Mouse (Mus musculus) CD4-positive, CD25-positive, alpha-beta regulatory T cell, adult 2 months (primary cell): ENCODE measurements around the gene Ascl5.

Experiments used
- DNase-seq: peaks from one replicate; pipeline ENCODE4 v3.0.0-alpha.2; 2012; ENCODE audit warnings: low read depth, low spot score

The Ascl5 gene

DNA sequence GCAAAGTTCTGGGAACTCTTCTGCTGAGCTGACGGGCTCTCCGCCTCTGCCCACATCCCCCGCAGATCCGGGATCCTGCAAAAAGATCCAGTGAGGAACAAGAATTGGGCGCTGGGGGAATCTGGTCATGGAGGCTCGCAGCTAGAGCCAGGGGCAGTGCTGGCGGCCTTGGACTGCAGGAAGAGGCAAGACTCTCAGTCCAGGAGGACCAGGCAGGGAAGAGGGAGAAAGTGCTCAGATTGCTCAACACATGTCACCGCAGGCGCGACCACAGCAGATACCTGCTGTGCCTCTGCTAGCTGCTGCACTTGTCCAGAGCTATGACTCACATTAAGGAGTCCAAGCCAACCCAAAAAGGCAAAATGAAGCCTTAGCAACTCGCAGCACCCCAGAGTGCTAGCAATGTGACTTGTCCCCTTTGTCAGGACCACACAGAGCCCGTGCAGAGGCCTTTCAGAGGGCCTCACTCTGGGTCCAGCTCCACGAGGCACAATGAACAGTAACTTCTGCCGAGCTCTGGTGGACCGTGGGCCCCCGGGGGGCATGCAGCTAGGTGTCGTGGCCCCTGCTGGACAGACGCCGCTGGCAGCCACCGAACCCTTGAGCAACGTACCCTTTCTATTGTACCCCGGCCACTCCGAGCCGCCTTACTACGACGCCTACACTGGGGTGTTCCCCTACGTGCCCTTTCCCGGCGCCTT, at the start of gene Ascl5:
Gene Ascl5, plus strand, starts transcription at position 493 of the 701 bp plus-strand sequence.
- DNase-seq, result no peak

DNA sequence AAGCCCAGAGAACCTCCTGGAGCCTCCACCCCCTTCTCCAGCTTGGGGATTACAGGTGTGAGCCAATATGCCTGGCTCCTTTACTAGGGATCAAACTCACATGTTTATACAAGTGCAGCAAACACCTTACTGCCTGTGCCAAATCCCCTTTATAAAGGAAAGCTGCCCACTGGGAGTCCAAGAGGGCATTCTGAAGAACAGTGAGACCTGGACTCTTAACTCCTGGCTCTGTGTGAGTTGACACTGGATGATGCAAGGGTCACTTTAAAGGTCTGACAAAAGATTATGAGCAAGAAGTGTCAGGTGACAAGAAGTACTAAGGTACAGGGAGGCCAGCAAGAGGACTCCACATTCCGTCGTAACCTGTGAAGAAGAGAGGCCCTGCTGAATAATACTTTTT, 49.2 kb upstream of the Ascl5 start:
- no peak for DNase-seq

DNA sequence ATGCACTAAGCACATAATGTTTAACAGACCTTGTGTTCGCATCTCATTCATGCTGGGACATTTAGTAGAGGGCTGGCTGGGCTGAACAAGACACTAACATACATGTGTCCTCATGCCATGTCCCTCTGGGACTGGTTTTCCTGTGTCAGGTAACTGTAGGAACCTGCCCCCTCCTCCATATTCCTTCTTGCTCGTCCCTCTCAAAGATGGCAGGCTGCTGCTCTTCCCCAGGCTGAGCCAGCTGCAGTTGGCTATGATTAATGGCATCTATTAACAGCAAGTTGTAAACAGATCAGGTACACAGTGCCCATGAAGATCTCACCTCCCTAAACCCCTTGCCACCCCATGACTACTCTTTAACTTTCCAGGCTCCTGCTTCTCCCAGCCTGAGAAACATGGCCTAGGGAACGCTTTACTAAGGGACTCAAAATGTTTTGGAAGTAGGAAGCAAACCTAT, 44.3 kb upstream of the Ascl5 start, which contains the start of gene Igfn1:
Gene Igfn1, minus strand, starts transcription at position 51 of the 457 bp plus-strand sequence.
- no peak for DNase-seq

DNA sequence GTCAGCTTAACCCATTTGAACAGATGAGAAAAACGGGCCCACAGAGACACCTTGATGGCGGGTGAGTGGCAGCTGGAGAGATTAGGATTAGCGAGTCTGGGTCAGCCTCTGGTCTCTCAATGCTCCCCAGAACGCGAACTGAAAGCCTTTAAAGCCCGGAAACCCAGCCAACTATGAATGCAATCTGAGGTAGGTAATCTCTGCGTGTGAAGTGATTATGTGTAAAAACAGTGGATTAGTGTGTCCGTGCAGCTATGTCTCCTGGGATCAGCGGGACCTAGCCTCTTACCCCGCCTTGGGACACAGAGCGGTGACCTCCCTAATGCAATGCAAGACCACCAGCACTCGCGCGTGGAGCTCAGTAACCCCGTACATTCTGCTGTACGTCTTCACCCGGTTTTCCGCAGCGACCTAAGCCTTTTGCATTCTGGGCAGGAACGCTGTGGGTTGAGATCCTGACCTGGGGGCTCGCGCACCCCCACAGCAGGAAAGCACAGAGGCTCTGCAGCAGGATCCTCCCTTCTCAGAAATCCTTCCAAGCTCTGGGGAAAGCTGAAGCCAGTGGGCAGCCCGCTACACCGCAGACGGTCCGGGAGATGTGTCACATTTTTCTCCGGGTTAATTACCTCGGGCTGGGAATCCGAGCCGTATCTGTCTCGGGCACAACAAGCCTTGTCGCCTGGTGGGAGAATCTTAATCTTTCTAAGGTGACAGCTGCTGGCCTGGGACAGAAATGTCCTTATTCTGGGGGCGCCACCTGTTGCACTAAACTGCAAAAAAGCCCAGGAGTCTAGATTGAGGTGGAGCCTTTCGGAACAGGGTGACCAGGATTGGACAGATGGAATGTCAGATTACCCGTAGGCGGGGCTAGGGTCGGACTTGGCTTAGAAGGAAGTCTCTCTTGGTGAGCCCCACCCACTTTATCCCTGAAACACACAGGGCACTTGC, 43.1 kb upstream of the Ascl5 start, which contains the start of gene Tmem9:
Gene Tmem9, plus strand, starts transcription at position 940 of the 948 bp plus-strand sequence.
- peak; percentile 36 for DNase-seq

DNA sequence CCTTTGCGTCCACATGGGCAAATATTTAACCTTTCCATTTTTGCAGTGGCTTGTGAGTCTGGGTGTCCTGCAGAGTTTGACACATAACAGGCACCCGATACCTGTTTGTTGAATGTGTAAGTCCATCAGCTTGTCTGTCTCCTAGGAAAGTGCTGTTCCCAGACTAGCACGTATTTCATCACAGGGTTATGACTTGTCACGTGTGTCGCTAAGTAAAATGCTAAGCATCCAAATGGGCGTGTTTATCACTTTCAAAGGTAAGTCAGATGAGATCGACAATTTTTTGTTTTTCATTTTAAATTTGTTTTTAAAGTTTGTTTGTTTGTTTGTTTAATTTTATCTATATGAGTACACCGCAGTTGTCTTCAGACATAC, 42.5 kb upstream of the Ascl5 start:
- DNase-seq, result no peak

DNA sequence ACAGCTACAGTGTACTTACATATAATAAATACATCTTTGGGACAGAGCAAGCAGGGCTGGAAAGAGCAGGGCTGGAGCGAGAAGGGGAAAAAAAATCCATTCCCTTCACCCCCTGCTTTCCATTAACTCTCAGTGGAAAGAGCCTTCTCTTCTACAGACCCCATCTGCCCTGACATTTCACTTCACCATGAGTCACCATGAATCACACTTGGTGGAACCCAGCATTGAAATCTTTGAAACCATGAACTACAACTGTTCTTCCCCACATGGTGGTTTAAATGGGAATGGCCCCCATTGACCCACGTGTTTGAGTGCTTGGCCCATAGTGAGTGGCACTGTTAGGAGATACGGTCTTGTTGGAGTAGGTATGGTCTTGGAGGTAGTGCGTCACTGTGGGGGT, 40.4 kb upstream of the Ascl5 start:
- no peak for DNase-seq

DNA sequence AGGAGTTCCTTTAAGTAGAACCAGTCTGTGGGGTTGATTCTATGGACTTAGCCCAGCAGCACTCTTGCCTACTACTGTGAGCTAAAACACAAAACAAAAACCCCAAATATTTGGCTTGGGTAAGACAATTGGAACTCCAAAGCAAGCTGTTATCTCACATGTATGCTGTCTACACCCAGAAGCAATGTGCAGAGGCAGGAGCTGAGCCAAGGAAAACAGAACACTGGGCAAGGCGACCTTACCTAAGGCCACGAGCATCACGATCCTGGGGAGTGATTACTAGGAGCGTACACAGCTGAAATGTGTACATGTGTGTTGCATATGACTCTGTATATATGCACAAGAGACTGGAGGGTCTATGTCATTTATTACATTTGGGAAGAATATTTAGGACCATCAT, 37.1 kb upstream of the Ascl5 start:
- DNase-seq, result no peak

DNA sequence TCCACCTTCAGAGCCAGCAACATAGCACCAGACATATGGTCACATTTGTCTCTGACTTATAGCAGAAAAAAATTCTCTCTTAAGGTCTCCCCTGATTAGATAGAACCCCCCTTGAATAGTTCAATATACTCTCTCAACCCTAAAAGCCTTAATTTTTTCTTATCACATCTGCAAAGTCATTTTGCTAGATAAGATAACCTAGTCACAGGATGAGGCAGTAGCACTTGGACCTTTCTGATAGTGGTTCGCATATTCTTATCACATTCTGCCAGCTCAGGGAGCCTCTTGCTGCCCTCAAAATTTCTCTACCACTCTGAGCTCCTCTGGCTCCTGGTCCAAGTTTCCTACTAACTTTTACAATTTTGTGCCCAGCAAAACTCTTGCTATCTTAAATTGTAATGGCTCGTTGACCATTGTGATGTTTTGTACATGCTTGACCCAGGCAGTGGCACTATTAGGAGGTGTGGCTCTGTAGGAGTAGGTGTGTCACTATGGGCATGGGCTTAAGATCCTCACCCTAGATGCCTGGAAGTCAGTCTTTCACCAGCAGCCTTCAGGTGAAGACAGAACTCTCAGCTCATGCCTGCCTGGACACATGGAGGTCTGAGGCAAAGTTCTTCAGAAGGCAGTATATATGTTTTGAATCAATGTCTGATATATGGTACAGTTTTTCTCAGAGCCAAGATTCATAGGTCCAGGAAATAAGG, 35.7 kb upstream of the Ascl5 start:
- no peak for DNase-seq

DNA sequence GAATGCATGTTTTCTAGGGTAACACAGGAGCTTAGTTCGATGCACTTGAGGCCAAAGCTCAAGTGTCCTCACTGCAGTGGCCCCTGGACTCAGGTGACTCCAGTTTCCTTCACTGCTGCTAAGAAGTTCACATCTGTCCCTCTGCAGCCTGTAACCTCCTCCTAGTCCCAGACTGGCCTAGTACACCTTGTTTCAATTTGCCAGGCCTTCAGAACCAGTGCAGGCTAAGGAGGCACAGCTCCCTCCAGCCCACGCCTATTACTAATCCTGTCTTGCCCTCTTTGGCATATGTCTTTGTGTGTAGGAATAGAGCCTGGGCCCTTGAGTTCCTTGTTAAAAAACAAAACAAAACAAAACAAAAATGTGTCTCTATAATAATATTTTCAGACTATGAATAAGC, 33.3 kb upstream of the Ascl5 start:
- peak; percentile 11 for DNase-seq

DNA sequence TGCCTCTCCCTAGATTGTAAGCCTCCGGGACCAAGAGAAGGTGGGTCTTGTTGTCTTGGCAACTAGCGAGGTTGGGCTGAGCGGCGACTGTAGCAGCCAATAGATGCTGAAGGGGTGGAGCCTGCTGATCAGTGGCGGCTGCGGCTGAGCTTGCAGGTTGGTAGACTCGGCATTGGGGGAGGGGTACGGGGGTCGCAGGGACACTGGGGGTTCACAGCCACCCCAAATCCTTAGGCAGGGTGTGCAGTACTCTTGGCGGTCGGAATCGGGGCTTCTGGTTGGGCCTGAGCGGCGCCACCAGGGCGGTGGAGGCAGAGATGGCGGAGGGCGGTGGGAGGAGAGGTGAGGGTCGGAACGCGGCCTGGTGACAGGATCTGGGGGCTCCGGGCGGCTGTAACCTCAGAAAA, 32.7 kb upstream of the Ascl5 start:
- peak; percentile 93 for DNase-seq

DNA sequence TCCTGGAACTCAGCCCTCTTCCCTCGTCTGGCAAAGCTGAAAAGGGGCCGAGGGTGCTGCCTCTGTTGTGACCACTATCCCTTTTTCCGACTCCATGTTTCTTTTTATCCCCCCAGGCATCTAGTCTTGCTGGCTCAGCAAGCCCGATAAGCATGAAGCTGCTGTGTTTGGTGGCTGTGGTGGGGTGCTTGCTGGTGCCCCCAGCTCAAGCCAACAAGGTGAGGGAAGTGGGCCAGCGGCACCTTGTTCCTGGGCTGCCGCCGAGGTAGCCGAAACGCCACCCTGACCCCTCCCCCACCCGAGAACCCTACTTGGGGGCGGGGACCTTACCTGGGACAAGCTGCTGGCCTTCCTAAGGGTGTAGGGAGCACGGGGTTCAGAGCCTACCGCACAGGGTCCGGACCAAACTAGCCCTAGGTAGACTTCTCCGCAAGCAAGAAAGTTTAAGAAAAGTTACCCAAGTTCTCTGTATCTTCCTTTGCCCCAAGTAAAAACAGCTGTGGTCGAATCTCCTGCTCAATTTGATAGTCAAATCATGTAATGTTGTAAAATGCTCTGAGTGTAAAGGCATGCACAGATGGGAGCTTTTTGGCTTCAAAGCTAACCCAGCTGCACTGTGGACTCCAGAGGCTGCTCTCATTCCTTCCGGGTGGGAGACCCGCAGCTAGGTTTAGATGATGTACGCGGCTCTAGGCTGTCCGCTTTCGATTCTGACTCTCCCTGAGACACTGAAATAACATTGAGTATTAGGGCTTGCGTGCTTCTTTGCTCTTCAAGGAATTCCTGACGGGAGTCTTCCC, 32.0 kb upstream of the Ascl5 start:
- DNase-seq, result peak; percentile 51

DNA sequence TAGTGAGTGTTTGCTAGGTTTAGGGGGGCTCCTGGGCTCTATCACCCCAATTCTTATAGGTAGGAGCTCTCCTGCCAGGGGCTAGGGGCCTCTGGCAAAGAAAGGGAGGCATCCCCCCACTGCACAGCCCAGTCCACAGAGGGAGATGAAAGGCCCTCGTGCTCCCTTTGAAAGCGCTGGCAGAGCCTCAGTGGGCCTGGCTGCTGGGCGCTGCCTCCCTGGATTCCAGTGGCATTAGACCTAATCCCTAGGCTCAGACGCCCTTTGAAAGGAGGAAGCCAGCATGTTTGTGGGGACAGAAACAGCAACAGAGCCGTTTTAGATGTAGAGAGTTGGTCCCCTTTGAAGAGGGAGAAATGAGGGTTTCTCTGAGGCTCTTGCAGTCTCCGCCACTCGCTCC, 20.4 kb upstream of the Ascl5 start:
- DNase-seq, result no peak

DNA sequence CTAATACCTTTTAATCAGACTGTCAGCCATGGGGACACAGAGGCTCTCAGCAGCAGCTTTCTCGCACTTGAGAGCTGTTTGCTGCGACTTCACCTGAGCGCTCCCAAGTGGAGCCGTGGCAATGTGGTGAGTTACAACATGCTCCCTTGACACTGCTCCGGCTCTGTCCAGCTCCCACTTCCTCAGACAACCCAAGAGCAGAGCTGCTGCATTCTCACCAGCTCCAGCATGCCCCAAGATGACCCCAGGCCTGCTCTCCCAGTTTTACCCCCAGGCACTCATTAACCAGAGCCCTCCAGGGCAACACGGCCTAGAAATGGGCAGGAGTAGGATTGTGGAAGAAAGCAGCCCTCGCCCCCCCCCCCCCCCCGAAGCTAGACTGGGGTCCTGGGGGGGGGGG, 18.9 kb upstream of the Ascl5 start:
- no peak for DNase-seq

DNA sequence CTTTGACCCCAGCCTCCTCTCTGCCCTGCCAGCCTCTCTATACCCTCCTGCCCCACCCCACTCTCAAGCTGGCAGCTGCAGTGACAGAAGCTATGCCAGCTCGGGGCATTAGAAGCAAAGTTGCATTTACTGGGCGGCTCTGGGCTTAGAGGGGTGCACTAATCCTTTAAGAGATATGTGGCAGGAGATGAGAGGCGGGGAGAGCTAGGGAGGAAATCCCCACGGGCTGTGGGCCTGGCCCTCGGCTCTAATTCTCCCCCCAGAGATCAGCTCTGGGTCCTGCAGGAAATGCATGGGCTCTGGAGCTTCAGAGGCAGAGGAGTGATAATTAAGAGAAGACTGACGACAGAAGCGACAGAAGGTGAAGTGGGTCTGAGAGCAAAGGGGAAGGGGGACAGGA, 17.6 kb upstream of the Ascl5 start:
- DNase-seq, result no peak

DNA sequence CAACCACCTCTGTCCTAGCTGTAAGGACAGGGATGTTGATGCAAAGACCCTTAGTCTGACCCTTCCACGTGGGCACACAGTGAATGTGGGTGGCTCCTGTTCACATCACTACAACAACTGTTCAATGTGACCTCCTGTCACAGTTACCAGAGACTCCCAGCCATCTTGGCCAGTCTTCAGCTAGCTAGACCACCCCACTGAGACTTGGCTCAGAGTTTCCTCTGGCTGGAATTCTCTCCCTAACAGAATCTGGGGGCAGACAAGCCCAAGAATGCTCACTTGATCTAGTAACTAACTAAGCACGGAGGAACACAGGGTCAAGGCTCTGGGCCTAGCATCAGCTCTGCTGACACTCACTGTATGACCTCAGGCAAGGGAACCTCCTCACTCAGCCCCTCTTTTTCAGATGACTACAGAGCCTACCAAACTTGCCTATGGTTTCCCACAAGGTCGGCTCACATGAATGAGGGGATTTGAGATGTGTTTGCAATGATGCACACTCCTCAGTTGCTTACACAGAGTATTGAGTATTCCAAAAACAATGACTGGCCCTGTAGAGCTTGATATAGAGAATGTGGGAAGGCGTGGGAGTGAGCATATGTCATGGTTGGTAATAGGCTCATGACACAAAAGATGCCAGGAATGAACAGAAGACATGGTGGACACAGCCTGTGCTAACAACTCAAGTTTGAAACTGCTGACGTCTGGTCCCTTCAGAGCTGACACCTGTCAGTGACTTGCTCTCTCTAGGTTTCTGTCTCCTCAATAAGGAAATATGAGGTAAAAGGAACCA, 11.7 kb upstream of the Ascl5 start:
- DNase-seq, result no peak

DNA sequence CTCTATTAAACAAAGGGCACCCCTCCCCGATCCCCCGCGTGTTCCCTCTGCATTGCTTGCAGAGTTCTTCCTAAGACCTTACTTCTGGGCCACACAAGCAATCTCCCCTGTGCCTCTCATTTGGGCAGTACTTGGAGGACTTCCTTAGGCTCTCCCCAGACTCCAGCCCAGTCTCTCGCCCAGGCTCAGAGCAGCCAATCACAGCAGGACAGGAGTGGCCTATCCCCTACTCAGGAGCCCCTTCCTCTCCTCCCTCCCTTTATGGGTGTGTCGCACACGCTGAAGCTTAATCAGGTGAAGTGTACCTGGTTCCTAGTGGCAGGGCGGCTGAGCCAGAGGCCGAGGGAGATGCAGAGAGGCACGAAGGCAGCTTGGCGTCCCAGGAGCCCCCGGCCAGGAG, 10.2 kb upstream of the Ascl5 start:
- no peak for DNase-seq

DNA sequence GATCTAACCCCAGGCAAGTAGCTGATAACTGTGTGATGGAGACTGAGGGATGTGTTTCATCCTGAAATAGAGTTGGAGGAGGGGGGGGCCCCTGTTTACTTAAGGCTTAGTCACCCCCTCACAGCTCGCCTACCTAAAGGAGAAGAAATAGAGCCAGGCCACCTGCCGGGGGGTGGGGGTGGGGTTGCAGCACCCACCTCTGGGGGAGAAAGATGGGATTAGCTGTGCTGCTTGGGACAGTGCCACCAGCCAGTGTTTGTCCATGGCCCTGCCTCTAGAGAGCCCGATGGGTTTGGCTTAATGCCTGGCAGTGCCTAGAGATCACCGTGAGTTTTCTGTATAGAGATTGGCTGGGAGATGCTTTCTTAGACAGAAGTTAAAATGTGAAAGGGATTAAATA, 9.7 kb upstream of the Ascl5 start:
- DNase-seq, result no peak

DNA sequence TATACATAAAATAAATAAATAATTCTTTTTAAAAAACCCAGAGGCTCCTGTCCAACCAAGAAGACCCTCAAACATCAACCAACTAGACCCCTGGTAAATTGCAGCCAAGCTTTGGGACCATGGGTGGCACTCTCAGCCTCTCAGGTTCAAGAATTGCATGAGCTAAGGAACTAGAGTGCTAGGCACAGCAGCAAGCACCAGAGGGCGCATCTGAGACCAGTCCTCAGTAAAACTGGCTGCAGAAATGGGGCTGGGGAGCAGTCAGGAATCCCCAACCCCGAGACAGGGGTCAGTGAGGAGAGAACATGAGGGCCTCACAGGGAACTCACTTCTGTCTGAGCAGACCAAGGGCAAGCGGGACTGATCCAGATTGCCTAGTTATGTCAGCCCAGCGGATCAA, 4.8 kb upstream of the Ascl5 start:
- peak; percentile 77 for DNase-seq

DNA sequence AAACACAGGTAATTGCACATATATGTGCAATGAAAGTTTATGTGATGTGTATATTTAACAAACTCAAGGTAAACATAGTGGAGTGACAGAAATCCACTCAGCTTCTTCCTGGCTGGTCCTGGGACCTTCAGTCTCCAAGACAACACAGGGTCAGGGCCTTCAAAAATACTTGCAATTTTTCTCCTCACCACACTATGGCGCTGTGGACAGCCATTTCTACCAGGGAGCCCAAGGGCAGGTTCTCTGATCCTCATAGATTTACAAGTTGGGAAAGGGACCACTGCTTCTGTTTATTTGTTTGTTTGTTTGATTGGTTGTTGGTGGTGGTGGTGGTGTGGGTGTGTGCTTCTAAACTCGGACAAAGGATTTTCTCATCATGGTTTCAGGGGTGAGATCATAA, 3.2 kb upstream of the Ascl5 start:
- peak; percentile 43 for DNase-seq

DNA sequence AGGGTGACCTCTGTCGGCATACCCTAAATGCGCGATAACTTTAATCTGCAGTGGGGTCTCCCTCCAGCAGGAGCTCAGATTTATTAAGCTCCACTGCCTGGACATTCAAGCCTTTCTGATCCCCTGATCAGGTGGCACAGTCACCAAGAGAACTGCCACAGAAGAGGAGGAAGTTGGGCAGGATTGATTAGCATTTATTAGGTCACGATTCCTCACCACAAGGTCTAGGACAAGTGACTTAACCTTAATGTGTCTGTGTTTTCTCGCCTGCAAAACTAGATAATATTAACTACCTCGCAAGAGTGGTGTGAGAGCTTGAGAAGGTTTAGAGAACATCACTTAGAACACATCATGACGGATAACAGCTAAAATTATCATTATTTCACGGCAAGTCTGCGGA, 2.7 kb upstream of the Ascl5 start:
- no peak for DNase-seq

DNA sequence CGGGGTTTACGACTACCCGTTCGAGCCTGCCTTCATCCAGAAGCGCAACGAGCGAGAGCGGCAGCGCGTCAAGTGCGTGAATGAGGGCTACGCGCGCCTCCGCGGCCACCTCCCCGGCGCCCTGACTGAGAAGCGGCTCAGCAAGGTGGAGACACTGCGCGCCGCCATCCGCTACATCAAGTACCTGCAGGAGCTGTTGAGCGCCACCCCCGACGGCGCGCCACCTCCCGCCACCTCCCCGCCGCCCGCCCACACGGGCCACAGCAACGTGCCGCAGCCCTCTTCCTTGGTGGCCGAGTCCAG, 360 bp downstream of the Ascl5 start:
- peak; percentile 60 for DNase-seq
